Mouse (Mus musculus): ENCODE results near the gene Asic2. TPM values are rescaled to one million over a fixed set of nuclear protein-coding genes. Genes with fewer than 3 reads are reported as not detected.

Asic2 gene
- total RNA-seq, 2 experiments from 2014 or later, result not detected

GRCm38 (mm10) chr11:81150621-81151020 lies 817.6 kb downstream of the Asic2 start:
- no peak for ATAC-seq (ENCODE audit: poor library complexity, severe bottlenecking)

GRCm38 (mm10) chr11:81148423-81148822 lies 819.8 kb downstream of the Asic2 start:
- no peak for ATAC-seq (ENCODE audit: poor library complexity, severe bottlenecking)

GRCm38 (mm10) chr11:81146574-81147157 lies 821.6 kb downstream of the Asic2 start:
- ATAC-seq (ENCODE audit: poor library complexity, severe bottlenecking), result no peak

GRCm38 (mm10) chr11:81135141-81135540 lies 833.1 kb downstream of the Asic2 start:
- ATAC-seq (ENCODE audit: poor library complexity, severe bottlenecking), result no peak

GRCm38 (mm10) chr11:81133950-81134349 lies 834.3 kb downstream of the Asic2 start:
- ATAC-seq (ENCODE audit: poor library complexity, severe bottlenecking), result no peak

GRCm38 (mm10) chr11:81132669-81133068 lies 835.6 kb downstream of the Asic2 start:
- no peak for ATAC-seq (ENCODE audit: poor library complexity, severe bottlenecking)

- ATAC-seq (ENCODE audit: poor library complexity, severe bottlenecking), result no peak
Observed at GRCm38 (mm10) chr11:81124363-81124762, 843.9 kb downstream of the Asic2 start.

- no peak for ATAC-seq (ENCODE audit: poor library complexity, severe bottlenecking)
Observed at GRCm38 (mm10) chr11:81120024-81120576, 848.2 kb downstream of the Asic2 start.

GRCm38 (mm10) chr11:81118055-81118454 lies 850.2 kb downstream of the Asic2 start:
- ATAC-seq (ENCODE audit: poor library complexity, severe bottlenecking), result no peak

GRCm38 (mm10) chr11:81115666-81116065 lies 852.6 kb downstream of the Asic2 start:
- no peak for ATAC-seq (ENCODE audit: poor library complexity, severe bottlenecking)

GRCm38 (mm10) chr11:81111626-81112025 lies 856.6 kb downstream of the Asic2 start:
- no peak for ATAC-seq (ENCODE audit: poor library complexity, severe bottlenecking)

- no peak for ATAC-seq (ENCODE audit: poor library complexity, severe bottlenecking)
Observed at GRCm38 (mm10) chr11:81110049-81110448, 858.2 kb downstream of the Asic2 start.

- no peak for ATAC-seq (ENCODE audit: poor library complexity, severe bottlenecking)
Observed at GRCm38 (mm10) chr11:81106949-81107348, 861.3 kb downstream of the Asic2 start.

GRCm38 (mm10) chr11:81100829-81101228 lies 867.4 kb downstream of the Asic2 start:
- ATAC-seq (ENCODE audit: poor library complexity, severe bottlenecking), result no peak

GRCm38 (mm10) chr11:81096011-81096410 lies 872.2 kb downstream of the Asic2 start:
- ATAC-seq (ENCODE audit: poor library complexity, severe bottlenecking), result no peak

- no peak for ATAC-seq (ENCODE audit: poor library complexity, severe bottlenecking)
Observed at GRCm38 (mm10) chr11:81094581-81094980, 873.7 kb downstream of the Asic2 start.

- ATAC-seq (ENCODE audit: poor library complexity, severe bottlenecking), result no peak
Observed at GRCm38 (mm10) chr11:81092161-81092560, 876.1 kb downstream of the Asic2 start.

GRCm38 (mm10) chr11:81083822-81084221 lies 884.4 kb downstream of the Asic2 start:
- ATAC-seq (ENCODE audit: poor library complexity, severe bottlenecking), result no peak

GRCm38 (mm10) chr11:81080076-81080805 lies 888.0 kb downstream of the Asic2 start:
- ATAC-seq (ENCODE audit: poor library complexity, severe bottlenecking), result no peak

- ATAC-seq (ENCODE audit: poor library complexity, severe bottlenecking), result no peak
Observed at GRCm38 (mm10) chr11:81079237-81079636, 889.0 kb downstream of the Asic2 start.

GRCm38 (mm10) chr11:81071836-81072235 lies 896.4 kb downstream of the Asic2 start:
- ATAC-seq (ENCODE audit: poor library complexity, severe bottlenecking), result no peak

- ATAC-seq (ENCODE audit: poor library complexity, severe bottlenecking), result no peak
Observed at GRCm38 (mm10) chr11:81065386-81065785, 902.9 kb downstream of the Asic2 start.
